Mouse (Mus musculus): ENCODE measurements at regions not wholly inside any gene's neighbourhood (a gene's known extent, or its start where the extent isn't known, plus 50 kb on each side); places are given as distances from the start of the nearest gene placed in this dataset.

DNA sequence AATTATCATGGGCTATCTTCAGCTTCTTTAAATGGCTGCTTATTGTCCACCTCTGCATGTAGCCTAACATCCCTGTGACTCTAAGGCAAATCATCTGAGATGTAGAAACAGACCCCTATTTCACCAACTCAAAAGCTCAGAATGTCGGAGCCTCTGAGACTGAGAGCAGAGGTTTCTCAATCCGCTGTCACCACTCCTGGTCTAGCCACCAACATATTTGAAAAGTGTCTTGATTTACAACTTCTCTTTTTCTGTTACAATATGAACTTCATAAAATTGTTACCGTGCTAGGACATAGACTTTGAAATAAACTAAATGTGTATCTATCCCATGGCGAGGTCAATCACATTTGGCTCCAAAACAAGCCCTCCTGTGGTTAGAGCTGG, 91.3 kb upstream of the Nebl start:
- Histone ChIP-seq H3K9me3 (replicated peaks; ENCODE audit: low read length) (no peaks in the 10 kb centered on the region), H3K4me3 (replicated peaks in 1 of 3; ENCODE audit: low read depth in 2 of 3, low read length in 2 of 3, poor library complexity in 1 of 3) (no peak overlapping the region), H3K79me2 (replicated peaks; ENCODE audit: control insufficient read depth, extremely low read depth, insufficient read depth, poor library complexity, severe bottlenecking) (no peaks in the 10 kb centered on the region), H3K27ac (ENCODE audit: insufficient read depth, low read depth) (no peak overlapping the region), H3K27me3 (replicated peaks) (no peaks in the 10 kb centered on the region), H3K9ac (ENCODE audit: insufficient read depth, low read depth) (no peak overlapping the region), H3K4me2 (ENCODE audit: insufficient read depth, low read depth, poor library complexity, severe bottlenecking) (no peak overlapping the region), H3K4me1 (ENCODE audit: control insufficient read depth in 1 of 2, insufficient read depth in 2 of 2) (peaks cover 0 to 10% of the 10 kb centered on the region in 2 experiments; a peak in 1 of 4 replicates), H3K36me3 (replicated peaks in 1 of 2; ENCODE audit: control insufficient read depth in 1 of 2, insufficient read depth in 1 of 2, low read length in 1 of 2) (no peaks in the 10 kb centered on the region)
- no peak for DNase-seq (ENCODE audit: extremely low read depth)
- dilution Hi-C loops (cut with MboI; ENCODE audit: extremely low pct_ligation_motif_present, extremely low pct_unique_long_range_greater_than_20kb, low sequenced_read_pairs) (no loop called here), in situ Hi-C loops (cut with MboI; ENCODE audit: low pct_ligation_motif_present, low pct_unique_long_range_greater_than_20kb, low sequenced_read_pairs) (no loop called here)
- TF ChIP-seq MYC (IDR thresholded peaks at IDR 0.05; ENCODE audit: low read depth, low read length) (no peak), EP300 (IDR thresholded peaks at IDR 0.05; ENCODE audit: low read length) (no peak), CTCF (conservative IDR thresholded peaks at IDR 0.05 in 1 of 2, IDR thresholded peaks at IDR 0.05 in 1 of 2; ENCODE audit: low read depth in 2 of 2, low read length in 2 of 2) (no peak), NRF1 (IDR thresholded peaks at IDR 0.05; ENCODE audit: low read depth, low read length) (no peak), POLR2A (IDR thresholded peaks at IDR 0.05; ENCODE audit: low read depth, low read length) (no peak)

DNA sequence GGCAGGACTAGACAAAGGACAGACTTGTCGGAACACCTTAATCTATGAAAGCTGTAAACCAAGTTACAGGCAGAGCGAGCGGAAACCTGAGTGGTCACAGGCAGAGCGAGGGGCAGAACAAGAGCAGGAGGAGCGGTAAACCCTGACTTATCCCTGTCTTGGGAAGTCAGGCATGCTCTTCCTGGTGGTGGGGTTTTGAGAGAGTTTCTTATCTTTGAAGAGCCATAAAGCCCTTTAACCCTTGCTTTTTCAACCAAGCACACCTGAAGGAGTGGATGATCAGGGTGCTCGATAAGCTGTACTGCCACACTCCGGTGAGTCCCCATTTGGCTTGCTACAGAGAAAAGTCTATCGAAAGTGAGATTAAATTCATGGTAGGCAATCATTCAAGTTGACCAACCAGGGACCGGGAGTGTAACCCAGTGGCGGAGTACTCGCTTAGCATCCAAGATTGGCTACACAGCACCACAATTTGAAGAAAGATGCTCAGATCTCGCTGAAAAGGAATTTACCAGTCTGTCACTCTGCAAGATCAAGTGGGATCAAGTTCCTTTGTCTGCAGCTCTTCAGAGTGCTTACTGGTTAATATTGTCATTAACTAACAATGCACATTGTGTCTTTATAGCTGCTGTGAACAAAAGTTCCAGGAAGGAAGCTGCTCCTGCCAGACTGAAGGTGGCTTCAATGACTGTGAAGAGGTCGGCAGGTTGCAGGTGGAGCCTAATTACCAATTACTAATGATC, 90.8 kb upstream of the Nebl start:
- no peaks in the 10 kb centered on the region for H3K27me3 ChIP-seq (replicated peaks)
- no peak for DNase-seq (ENCODE audit: extremely low read depth)
- peaks cover 0 to 10% of the 10 kb centered on the region in 2 experiments; a peak in 1 of 4 replicates for H3K4me1 ChIP-seq (ENCODE audit: control insufficient read depth in 1 of 2, insufficient read depth in 2 of 2)
- in situ Hi-C loops (cut with MboI; ENCODE audit: low pct_ligation_motif_present, low pct_unique_long_range_greater_than_20kb, low sequenced_read_pairs) (no loop called here), dilution Hi-C loops (cut with MboI; ENCODE audit: extremely low pct_ligation_motif_present, extremely low pct_unique_long_range_greater_than_20kb, low sequenced_read_pairs) (no loop called here)
- no peaks in the 10 kb centered on the region for H3K79me2 ChIP-seq (replicated peaks; ENCODE audit: control insufficient read depth, extremely low read depth, insufficient read depth, poor library complexity, severe bottlenecking)
- no peak overlapping the region for H3K27ac ChIP-seq (ENCODE audit: insufficient read depth, low read depth)
- H3K9ac ChIP-seq (ENCODE audit: insufficient read depth, low read depth), result no peak overlapping the region
- no peaks in the 10 kb centered on the region for H3K9me3 ChIP-seq (replicated peaks; ENCODE audit: low read length)
- no peak overlapping the region for H3K4me3 ChIP-seq (replicated peaks in 1 of 3; ENCODE audit: low read depth in 2 of 3, low read length in 2 of 3, poor library complexity in 1 of 3)
- TF ChIP-seq SMC3 (IDR thresholded peaks at IDR 0.05; ENCODE audit: low read depth, low read length), result no peak
- TF ChIP-seq PAX5 (IDR thresholded peaks at IDR 0.05; ENCODE audit: low read length), result no peak
- no peak for TF ChIP-seq ZMIZ1 (IDR thresholded peaks at IDR 0.05; ENCODE audit: low read depth, low read length)
- no peak for TF ChIP-seq UBTF (IDR thresholded peaks at IDR 0.05; ENCODE audit: low read depth, low read length)
- no peak for TF ChIP-seq SIN3A (IDR thresholded peaks at IDR 0.05; ENCODE audit: low read length)
- TF ChIP-seq E2F4 (IDR thresholded peaks at IDR 0.05; ENCODE audit: insufficient replicate concordance, low read depth, low read length), result no peak
- TF ChIP-seq ZKSCAN1 (IDR thresholded peaks at IDR 0.05; ENCODE audit: borderline replicate concordance, low read depth, low read length), result no peak
- TF ChIP-seq USF1 (IDR thresholded peaks at IDR 0.05; ENCODE audit: low read depth, low read length), result no peak
- TF ChIP-seq ZC3H11A (IDR thresholded peaks at IDR 0.05; ENCODE audit: low read depth, low read length), result no peak
- TF ChIP-seq MAFK (IDR thresholded peaks at IDR 0.05; ENCODE audit: insufficient replicate concordance, low read length), result no peak
- TF ChIP-seq MXI1 (IDR thresholded peaks at IDR 0.05; ENCODE audit: low read depth, low read length), result no peak
- H3K4me2 ChIP-seq (ENCODE audit: insufficient read depth, low read depth, poor library complexity, severe bottlenecking), result no peak overlapping the region
- no peaks in the 10 kb centered on the region for H3K36me3 ChIP-seq (replicated peaks in 1 of 2; ENCODE audit: control insufficient read depth in 1 of 2, insufficient read depth in 1 of 2, low read length in 1 of 2)
